Mouse (Mus musculus) limb, embryonic 12.5 days (tissue): ENCODE data around the gene Cnga1. TPM values are rescaled to one million over a fixed set of nuclear protein-coding genes. Genes with fewer than 3 reads are reported as not detected.

Experiments
- polyA plus RNA-seq: library from polyadenylated mRNA; unstranded; fragments of >200 nt; fragmentation: Nextera tagmentation; extraction: Ambion mirVana; gene quantifications from 2 replicates; pipeline ENCODE4 v1.2.1, GENCODE M21; 2016

Cnga1 gene
- polyA plus RNA-seq, 1 experiment from 2014 or later: not detected

Other genes starting within 250 kb of the Cnga1 start
- gene Corin, start 139.8 kb downstream of the Cnga1 start, polyA plus RNA-seq: 2.3 and 3.0 TPM in 2 replicates
- 28.4 and 29.0 TPM in 2 replicates for gene Nfxl1, start 84.6 kb downstream of the Cnga1 start, polyA plus RNA-seq
- 0.83 and 1.8 TPM in 2 replicates for gene Zar1, start 63.0 kb downstream of the Cnga1 start, polyA plus RNA-seq
- gene Gm5868, start 56.7 kb downstream of the Cnga1 start, polyA plus RNA-seq: 0.40 and 0.74 TPM in 2 replicates
- 0.76 and 0.84 TPM in 2 replicates for gene Nipal1, start 3.5 kb upstream of the Cnga1 start, polyA plus RNA-seq
- not detected in 2 replicates for gene Txk, start 108.5 kb upstream of the Cnga1 start, polyA plus RNA-seq
- gene Tec, start 224.2 kb upstream of the Cnga1 start, polyA plus RNA-seq: 2.5 and 3.4 TPM in 2 replicates